Mouse (Mus musculus): Measurements from ENCODE around the gene Fetub. TPM values are rescaled to one million over a fixed set of nuclear protein-coding genes. Genes with fewer than 3 reads are reported as not detected.
A peak's percentile ranks its signal among the peaks of the same experiment; 100 is the strongest.

Gene Fetub
- polyA plus RNA-seq, 1 experiment from 2014 or later = not detected

GRCm38 (mm10) chr16:22912886-22913285 lies 5.2 kb upstream of the Fetub start:
- 73% methylated on average over 6 of the region's 6 CpGs for WGBS
- H3K9ac ChIP-seq (replicated peaks) = no peak overlapping the region
- no peak overlapping the region for H3K4me2 ChIP-seq
- no peak for ATAC-seq (ENCODE audit: low FRiP score)
- H3K36me3 ChIP-seq = no peaks in the 10 kb centered on the region
- H3K27me3 ChIP-seq (replicated peaks) = no peaks in the 10 kb centered on the region
- H3K27ac ChIP-seq (replicated peaks) = no peak overlapping the region
- H3K9me3 ChIP-seq (replicated peaks) = no peaks in the 10 kb centered on the region
- no peak overlapping the region for H3K4me3 ChIP-seq (replicated peaks)
- no peaks in the 10 kb centered on the region for H3K4me1 ChIP-seq

GRCm38 (mm10) chr16:22914276-22914675 lies 3.9 kb upstream of the Fetub start:
- Histone ChIP-seq H3K36me3 (no peaks in the 10 kb centered on the region), H3K4me1 (no peaks in the 10 kb centered on the region), H3K27me3 (replicated peaks) (no peaks in the 10 kb centered on the region), H3K9ac (replicated peaks) (no peak overlapping the region), H3K9me3 (replicated peaks) (no peaks in the 10 kb centered on the region), H3K27ac (replicated peaks) (no peak overlapping the region), H3K4me3 (replicated peaks) (no peak overlapping the region), H3K4me2 (no peak overlapping the region)
- ATAC-seq (ENCODE audit: low FRiP score) = no peak

- no peak overlapping the region for H3K4me3 ChIP-seq (replicated peaks)
- H3K4me1 ChIP-seq = no peaks in the 10 kb centered on the region
- ATAC-seq (ENCODE audit: low FRiP score) = no peak
- H3K36me3 ChIP-seq = no peaks in the 10 kb centered on the region
- no peak overlapping the region for H3K4me2 ChIP-seq
- no peaks in the 10 kb centered on the region for H3K9me3 ChIP-seq (replicated peaks)
- whole genome bisulfite sequencing = 75% methylated on average over 15 of the region's 15 CpGs
- H3K27me3 ChIP-seq (replicated peaks) = no peaks in the 10 kb centered on the region
- H3K9ac ChIP-seq (replicated peaks) = no peak overlapping the region
- H3K27ac ChIP-seq (replicated peaks) = no peak overlapping the region
Measured at GRCm38 (mm10) chr16:22918664-22919312, 654 bp downstream of the Fetub start.

DNA sequence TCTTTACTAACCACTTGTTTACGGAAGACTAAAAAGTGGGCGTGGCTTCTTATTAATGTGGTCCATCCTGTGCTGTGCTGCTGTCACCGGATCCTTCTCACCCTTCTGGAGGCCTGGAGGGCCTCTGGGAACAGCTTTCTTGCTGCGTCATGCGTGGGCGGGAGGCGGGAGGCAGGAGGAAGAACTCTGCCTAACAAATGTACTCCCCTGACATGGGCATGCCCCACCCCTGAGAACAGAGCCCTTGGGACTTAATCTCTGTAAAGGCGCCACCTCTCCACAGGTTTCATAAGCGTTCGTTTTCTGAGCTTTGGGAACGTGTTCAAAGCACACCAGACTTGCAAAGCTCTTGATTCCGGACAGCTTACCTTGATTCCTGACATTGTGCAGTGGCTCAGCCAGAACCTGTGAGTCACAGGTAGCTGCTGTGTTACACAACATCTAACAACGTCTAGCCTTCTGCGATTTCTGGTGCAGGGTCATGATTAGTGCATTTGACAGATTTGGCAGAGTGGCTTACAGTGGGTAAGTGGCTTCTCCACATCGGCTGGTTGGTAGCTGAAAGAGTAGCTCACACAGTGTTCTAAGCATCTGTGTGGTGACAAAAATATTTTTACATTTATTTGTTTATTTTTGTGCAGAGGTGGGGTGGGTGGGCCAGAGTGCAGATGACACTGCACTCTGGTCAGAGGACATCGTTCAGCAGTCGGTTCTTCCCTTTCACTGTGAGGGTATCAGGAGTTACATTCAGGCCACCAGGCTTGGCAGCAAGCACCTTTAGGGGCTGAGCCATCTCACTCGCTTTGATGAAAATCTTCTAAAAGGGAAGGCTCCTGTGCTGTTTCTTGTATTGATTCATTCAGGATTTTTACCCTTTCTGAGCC lies 2.1 kb downstream of the Fetub start:
- H3K9me3 ChIP-seq (replicated peaks) = no peaks in the 10 kb centered on the region
- WGBS = 76% methylated on average over 18 of the region's 18 CpGs
- no peak overlapping the region for H3K9ac ChIP-seq (replicated peaks)
- no peak overlapping the region for H3K27ac ChIP-seq (replicated peaks)
- H3K36me3 ChIP-seq = no peaks in the 10 kb centered on the region
- no peak overlapping the region for H3K4me3 ChIP-seq (replicated peaks)
- ATAC-seq (ENCODE audit: low FRiP score) = no peak
- no peak overlapping the region for H3K4me2 ChIP-seq
- H3K4me1 ChIP-seq = no peaks in the 10 kb centered on the region
- H3K27me3 ChIP-seq (replicated peaks) = no peaks in the 10 kb centered on the region

DNA sequence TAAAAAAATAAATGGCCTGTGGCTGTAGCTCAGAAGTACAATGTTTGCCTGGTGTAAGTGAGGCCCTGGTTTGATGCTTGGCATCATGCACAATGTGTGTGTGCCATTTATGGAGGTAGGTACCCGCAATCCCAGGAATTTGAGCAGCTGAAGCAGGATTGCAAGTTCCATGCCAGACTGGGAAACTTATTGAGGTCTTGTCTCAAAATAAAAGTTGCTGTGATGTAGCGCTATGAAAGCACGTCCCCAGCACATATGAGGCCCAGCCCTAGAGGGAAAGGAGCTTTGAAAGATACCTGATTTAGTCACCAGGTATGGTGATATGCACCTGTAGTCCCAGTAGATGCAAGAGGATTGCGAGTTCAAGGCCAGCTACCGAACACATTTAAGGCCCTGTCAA lies 3.6 kb downstream of the Fetub start:
- Histone ChIP-seq H3K36me3 (no peaks in the 10 kb centered on the region), H3K4me3 (replicated peaks) (no peak overlapping the region), H3K9ac (replicated peaks) (no peak overlapping the region), H3K27me3 (replicated peaks) (no peaks in the 10 kb centered on the region), H3K27ac (replicated peaks) (no peak overlapping the region), H3K9me3 (replicated peaks) (no peaks in the 10 kb centered on the region), H3K4me1 (no peaks in the 10 kb centered on the region), H3K4me2 (no peak overlapping the region)
- 96% methylated on average over 5 of the region's 5 CpGs for WGBS
- no peak for ATAC-seq (ENCODE audit: low FRiP score)

- H3K4me1 ChIP-seq = no peaks in the 10 kb centered on the region
- H3K27me3 ChIP-seq (replicated peaks) = no peaks in the 10 kb centered on the region
- no peak for ATAC-seq (ENCODE audit: low FRiP score)
- H3K9me3 ChIP-seq (replicated peaks) = no peaks in the 10 kb centered on the region
- H3K36me3 ChIP-seq = no peaks in the 10 kb centered on the region
- no peak overlapping the region for H3K4me2 ChIP-seq
- H3K9ac ChIP-seq (replicated peaks) = no peak overlapping the region
- 85% methylated on average over 4 of the region's 4 CpGs for WGBS
- H3K4me3 ChIP-seq (replicated peaks) = no peak overlapping the region
- H3K27ac ChIP-seq (replicated peaks) = no peak overlapping the region
Measured at GRCm38 (mm10) chr16:22922433-22922832, 4.3 kb downstream of the Fetub start.

DNA sequence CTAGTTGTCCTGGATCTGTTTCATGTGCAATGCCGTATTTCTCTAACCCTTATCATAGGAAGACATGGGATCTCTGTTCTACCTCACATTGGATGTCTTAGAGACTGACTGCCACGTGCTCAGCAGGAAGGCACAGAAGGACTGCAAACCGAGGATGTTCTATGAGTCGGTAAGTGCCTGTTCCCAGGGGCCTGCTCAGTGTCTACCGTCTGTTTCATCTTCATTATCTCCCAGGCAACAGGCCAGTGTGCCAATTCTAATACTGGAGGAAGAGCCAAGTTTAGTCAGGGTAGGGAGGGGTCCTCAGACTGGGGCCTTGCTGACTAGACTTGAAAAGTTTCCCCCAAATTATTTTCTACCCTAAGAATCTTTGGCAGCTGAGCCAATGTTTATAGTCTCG lies 11.4 kb downstream of the Fetub start:
- no peaks in the 10 kb centered on the region for H3K36me3 ChIP-seq
- H3K4me2 ChIP-seq = no peak overlapping the region
- H3K4me3 ChIP-seq (replicated peaks) = no peak overlapping the region
- no peaks in the 10 kb centered on the region for H3K4me1 ChIP-seq
- 54% methylated on average over 6 of the region's 6 CpGs for WGBS
- peak; percentile 79; the same call in 1 of the 2 replicates for ATAC-seq (ENCODE audit: low FRiP score)
- no peak overlapping the region for H3K27ac ChIP-seq (replicated peaks)
- no peaks in the 10 kb centered on the region for H3K9me3 ChIP-seq (replicated peaks)
- H3K9ac ChIP-seq (replicated peaks) = no peak overlapping the region
- no peaks in the 10 kb centered on the region for H3K27me3 ChIP-seq (replicated peaks)

DNA sequence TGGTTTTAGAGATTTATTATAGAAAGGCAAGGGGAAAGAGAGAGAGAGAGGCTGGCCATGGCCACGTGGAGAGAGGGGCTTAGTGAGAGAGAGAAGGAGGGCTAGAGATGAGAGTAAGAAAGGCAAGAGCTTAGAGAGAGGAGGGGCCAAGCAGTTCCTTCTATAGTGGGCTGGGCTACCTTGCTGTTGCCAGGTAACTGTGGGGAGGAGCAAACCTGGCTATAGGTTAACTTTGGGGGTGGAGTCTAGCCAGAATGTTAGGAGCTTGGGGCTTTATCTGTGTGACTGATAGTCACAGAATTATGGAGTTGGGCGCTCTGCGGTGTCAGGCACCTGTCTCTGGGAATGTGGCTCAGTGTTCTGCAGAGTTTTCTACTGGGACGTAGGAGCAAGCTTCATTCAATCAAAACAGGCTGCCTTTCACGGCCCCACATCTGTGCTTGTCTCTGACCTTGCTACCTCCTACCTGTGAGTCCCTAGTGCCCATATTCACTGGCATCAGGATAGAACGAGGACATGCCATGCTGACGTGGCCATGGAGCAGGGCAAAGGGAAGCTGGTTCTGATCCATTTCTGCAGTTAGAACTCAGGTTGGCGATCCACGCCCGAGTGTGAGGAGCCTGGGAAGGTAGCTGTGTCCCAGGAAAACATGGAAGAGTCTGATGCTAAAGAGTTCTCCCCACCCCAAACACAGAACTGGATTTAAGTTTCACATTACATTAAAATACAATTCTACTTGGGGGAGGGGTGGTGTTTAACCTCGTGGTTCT lies 13.5 kb downstream of the Fetub start:
- Histone ChIP-seq H3K9ac (replicated peaks) (no peak overlapping the region), H3K9me3 (replicated peaks) (no peaks in the 10 kb centered on the region), H3K4me3 (replicated peaks) (no peak overlapping the region), H3K36me3 (no peaks in the 10 kb centered on the region), H3K27ac (replicated peaks) (no peak overlapping the region), H3K4me2 (no peak overlapping the region), H3K27me3 (replicated peaks) (no peaks in the 10 kb centered on the region), H3K4me1 (no peaks in the 10 kb centered on the region)
- no peak for ATAC-seq (ENCODE audit: low FRiP score)
- WGBS = 87% methylated on average over 11 of the region's 11 CpGs

GRCm38 (mm10) chr16:22937631-22938030 lies 19.5 kb downstream of the Fetub start:
- Histone ChIP-seq H3K36me3 (no peaks in the 10 kb centered on the region), H3K9ac (replicated peaks) (no peak overlapping the region), H3K27me3 (replicated peaks) (no peaks in the 10 kb centered on the region), H3K9me3 (replicated peaks) (no peaks in the 10 kb centered on the region), H3K27ac (replicated peaks) (no peak overlapping the region), H3K4me2 (no peak overlapping the region), H3K4me3 (replicated peaks) (no peak overlapping the region), H3K4me1 (no peaks in the 10 kb centered on the region)
- WGBS = 90% methylated on average over 12 of the region's 12 CpGs
- ATAC-seq (ENCODE audit: low FRiP score) = no peak

DNA sequence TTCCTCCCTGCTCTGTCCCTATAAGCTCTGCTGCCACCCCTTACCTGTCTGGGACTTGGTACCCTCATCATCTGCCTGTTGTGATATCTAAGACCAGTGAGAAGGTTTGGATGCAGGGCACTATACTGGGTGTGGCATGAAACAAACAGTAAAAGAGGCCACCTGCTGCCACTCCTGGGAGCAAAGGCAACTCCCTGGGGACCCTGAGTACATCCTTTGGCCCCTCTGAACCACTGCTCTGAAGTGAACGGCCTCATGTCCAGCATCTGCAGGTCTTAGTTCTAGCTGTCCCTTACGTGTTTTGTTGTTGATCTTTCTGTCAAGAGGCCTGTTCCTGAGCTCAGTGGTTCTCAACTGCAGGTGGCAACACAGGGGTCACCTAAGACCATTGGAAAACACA lies 20.4 kb downstream of the Fetub start:
- no peaks in the 10 kb centered on the region for H3K4me1 ChIP-seq

DNA sequence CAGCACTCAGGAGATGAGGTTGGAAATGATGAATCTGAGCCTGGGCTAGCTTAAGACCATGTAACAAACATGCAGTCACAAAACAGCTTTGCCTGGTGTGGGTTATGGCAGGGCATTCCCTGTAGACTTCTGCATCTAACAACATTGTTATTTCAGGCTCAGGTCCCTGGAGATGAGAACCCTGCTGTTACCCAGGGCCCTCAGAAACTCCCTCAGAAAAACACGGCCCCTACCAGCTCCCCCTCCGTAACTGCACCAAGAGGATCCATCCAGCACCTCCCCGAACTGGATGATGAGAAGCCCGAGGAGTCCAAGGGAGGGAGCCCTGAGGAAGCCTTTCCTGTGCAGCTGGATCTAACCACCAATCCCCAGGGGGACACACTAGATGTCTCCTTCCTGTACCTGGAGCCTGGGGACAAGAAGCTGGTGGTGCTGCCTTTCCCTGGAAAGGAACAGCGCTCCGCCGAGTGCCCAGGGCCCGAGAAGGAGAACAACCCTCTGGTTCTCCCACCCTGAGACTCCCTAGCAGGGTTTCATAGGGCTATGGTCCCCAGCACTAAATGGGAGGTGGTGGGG lies 21.1 kb downstream of the Fetub start:
- no peaks in the 10 kb centered on the region for H3K4me1 ChIP-seq
- H3K4me2 ChIP-seq = no peak overlapping the region
- no peaks in the 10 kb centered on the region for H3K9me3 ChIP-seq (replicated peaks)
- 82% methylated on average over 8 of the region's 8 CpGs for WGBS
- H3K27me3 ChIP-seq (replicated peaks) = no peaks in the 10 kb centered on the region
- H3K27ac ChIP-seq (replicated peaks) = no peak overlapping the region
- no peak overlapping the region for H3K4me3 ChIP-seq (replicated peaks)
- H3K36me3 ChIP-seq = no peaks in the 10 kb centered on the region
- no peak for ATAC-seq (ENCODE audit: low FRiP score)
- no peak overlapping the region for H3K9ac ChIP-seq (replicated peaks)

More for the DNA sequence above, 20.4 kb downstream of the Fetub start:
- Histone ChIP-seq H3K4me3 (replicated peaks) (no peak overlapping the region), H3K9ac (replicated peaks) (no peak overlapping the region), H3K9me3 (replicated peaks) (no peaks in the 10 kb centered on the region), H3K36me3 (no peaks in the 10 kb centered on the region), H3K27ac (replicated peaks) (no peak overlapping the region), H3K27me3 (replicated peaks) (no peaks in the 10 kb centered on the region), H3K4me2 (no peak overlapping the region)
- 81% methylated on average over 2 of the region's 2 CpGs for WGBS
- no peak for ATAC-seq (ENCODE audit: low FRiP score)
